Mouse (Mus musculus): ENCODE data around the gene Sgpp1. TPM values are rescaled to one million over a fixed set of nuclear protein-coding genes. Genes with fewer than 3 reads are reported as not detected.

Sgpp1 gene
- polyA plus RNA-seq, 1 experiment from 2014 or later = 11.5 TPM

GRCm38 (mm10) chr12:75765751-75766150, 30.2 kb upstream of the Sgpp1 start:
- Histone ChIP-seq H3K4me3 (ENCODE audit: low read depth, low read length) (no peak overlapping the region), H3K9me3 (ENCODE audit: control insufficient read depth, low read length) (no peaks in the 10 kb centered on the region), H3K9ac (ENCODE audit: low read length) (no peak overlapping the region), H3K27ac (replicated peaks; ENCODE audit: low read depth, low read length) (no peak overlapping the region), H3K36me3 (ENCODE audit: control insufficient read depth, insufficient read depth, low read length) (no peaks in the 10 kb centered on the region), H3K27me3 (ENCODE audit: control insufficient read depth, insufficient read depth, low read length) (no peaks in the 10 kb centered on the region), H3K4me2 (ENCODE audit: low read depth, severe bottlenecking) (no peak overlapping the region), H3K4me1 (ENCODE audit: control insufficient read depth, insufficient read depth, low read length) (peaks cover 8% of the 10 kb centered on the region; the same call in 1 of the 2 replicates)
- DNase-seq (ENCODE audit: low spot score) (no peak), ATAC-seq (ENCODE audit: insufficient number of reproducible peaks, low FRiP score, low TSS enrichment, low read depth) (no peak)
- WGBS = 74% methylated on average over 3 of the region's 3 CpGs

- no peaks in the 10 kb centered on the region for H3K36me3 ChIP-seq (ENCODE audit: control insufficient read depth, insufficient read depth, low read length)
- ATAC-seq (ENCODE audit: insufficient number of reproducible peaks, low FRiP score, low TSS enrichment, low read depth) = no peak
- WGBS = 91% methylated on average over 2 of the region's 2 CpGs
- H3K4me3 ChIP-seq (ENCODE audit: low read depth, low read length) = no peak overlapping the region
- H3K9me3 ChIP-seq (ENCODE audit: control insufficient read depth, low read length) = no peaks in the 10 kb centered on the region
- H3K4me1 ChIP-seq (ENCODE audit: control insufficient read depth, insufficient read depth, low read length) = no peaks in the 10 kb centered on the region
- DNase-seq (ENCODE audit: low spot score) = no peak
- H3K4me2 ChIP-seq (ENCODE audit: low read depth, severe bottlenecking) = no peak overlapping the region
- no peak overlapping the region for H3K9ac ChIP-seq (ENCODE audit: low read length)
- no peaks in the 10 kb centered on the region for H3K27me3 ChIP-seq (ENCODE audit: control insufficient read depth, insufficient read depth, low read length)
- no peak overlapping the region for H3K27ac ChIP-seq (replicated peaks; ENCODE audit: low read depth, low read length)
These were observed 20.9 kb upstream of the Sgpp1 start for GRCm38 (mm10) chr12:75756387-75756786.

- no peak overlapping the region for H3K9ac ChIP-seq (ENCODE audit: low read length)
- H3K4me3 ChIP-seq (ENCODE audit: low read depth, low read length) = no peak overlapping the region
- no peaks in the 10 kb centered on the region for H3K9me3 ChIP-seq (ENCODE audit: control insufficient read depth, low read length)
- H3K4me1 ChIP-seq (ENCODE audit: control insufficient read depth, insufficient read depth, low read length) = no peaks in the 10 kb centered on the region
- no peaks in the 10 kb centered on the region for H3K36me3 ChIP-seq (ENCODE audit: control insufficient read depth, insufficient read depth, low read length)
- H3K27ac ChIP-seq (replicated peaks; ENCODE audit: low read depth, low read length) = no peak overlapping the region
- WGBS = 88% methylated on average over 8 of the region's 8 CpGs
- H3K27me3 ChIP-seq (ENCODE audit: control insufficient read depth, insufficient read depth, low read length) = no peaks in the 10 kb centered on the region
- no peak overlapping the region for H3K4me2 ChIP-seq (ENCODE audit: low read depth, severe bottlenecking)
- ATAC-seq (ENCODE audit: insufficient number of reproducible peaks, low FRiP score, low TSS enrichment, low read depth) (no peak), DNase-seq (ENCODE audit: low spot score) (no peak)
These were observed 18.2 kb upstream of the Sgpp1 start for GRCm38 (mm10) chr12:75753730-75754129.

- 87% methylated on average over 3 of the region's 3 CpGs for WGBS
- Histone ChIP-seq H3K27me3 (ENCODE audit: control insufficient read depth, insufficient read depth, low read length) (no peaks in the 10 kb centered on the region), H3K9me3 (ENCODE audit: control insufficient read depth, low read length) (no peaks in the 10 kb centered on the region), H3K4me1 (ENCODE audit: control insufficient read depth, insufficient read depth, low read length) (no peaks in the 10 kb centered on the region), H3K9ac (ENCODE audit: low read length) (no peak overlapping the region), H3K4me3 (ENCODE audit: low read depth, low read length) (no peak overlapping the region), H3K36me3 (ENCODE audit: control insufficient read depth, insufficient read depth, low read length) (no peaks in the 10 kb centered on the region), H3K4me2 (ENCODE audit: low read depth, severe bottlenecking) (no peak overlapping the region), H3K27ac (replicated peaks; ENCODE audit: low read depth, low read length) (no peak overlapping the region)
- ATAC-seq (ENCODE audit: insufficient number of reproducible peaks, low FRiP score, low TSS enrichment, low read depth) (no peak), DNase-seq (ENCODE audit: low spot score) (no peak)
These were observed 16.5 kb upstream of the Sgpp1 start for GRCm38 (mm10) chr12:75752077-75752476.

- Histone ChIP-seq H3K4me1 (ENCODE audit: control insufficient read depth, insufficient read depth, low read length) (no peaks in the 10 kb centered on the region), H3K4me2 (ENCODE audit: low read depth, severe bottlenecking) (no peak overlapping the region), H3K9ac (ENCODE audit: low read length) (no peak overlapping the region), H3K27ac (replicated peaks; ENCODE audit: low read depth, low read length) (no peak overlapping the region), H3K9me3 (ENCODE audit: control insufficient read depth, low read length) (no peaks in the 10 kb centered on the region), H3K36me3 (ENCODE audit: control insufficient read depth, insufficient read depth, low read length) (no peaks in the 10 kb centered on the region), H3K4me3 (ENCODE audit: low read depth, low read length) (no peak overlapping the region), H3K27me3 (ENCODE audit: control insufficient read depth, insufficient read depth, low read length) (no peaks in the 10 kb centered on the region)
- DNase-seq (ENCODE audit: low spot score) = no peak
- WGBS = 82% methylated on average over 4 of the region's 4 CpGs
- no peak for ATAC-seq (ENCODE audit: insufficient number of reproducible peaks, low FRiP score, low TSS enrichment, low read depth)
These were observed 13.0 kb upstream of the Sgpp1 start for GRCm38 (mm10) chr12:75748574-75748973.

GRCm38 (mm10) chr12:75745697-75746290, 10.3 kb upstream of the Sgpp1 start:
- no peak for ATAC-seq (ENCODE audit: insufficient number of reproducible peaks, low FRiP score, low TSS enrichment, low read depth)
- Histone ChIP-seq H3K4me3 (ENCODE audit: low read depth, low read length) (no peak overlapping the region), H3K27ac (replicated peaks; ENCODE audit: low read depth, low read length) (no peak overlapping the region), H3K9ac (ENCODE audit: low read length) (no peak overlapping the region), H3K4me2 (ENCODE audit: low read depth, severe bottlenecking) (no peak overlapping the region), H3K27me3 (ENCODE audit: control insufficient read depth, insufficient read depth, low read length) (no peaks in the 10 kb centered on the region), H3K36me3 (ENCODE audit: control insufficient read depth, insufficient read depth, low read length) (no peaks in the 10 kb centered on the region), H3K9me3 (ENCODE audit: control insufficient read depth, low read length) (no peaks in the 10 kb centered on the region), H3K4me1 (ENCODE audit: control insufficient read depth, insufficient read depth, low read length) (no peaks in the 10 kb centered on the region)
- no peak for DNase-seq (ENCODE audit: low spot score)
- WGBS = 85% methylated on average over 14 of the region's 14 CpGs

GRCm38 (mm10) chr12:75742101-75742500, 6.6 kb upstream of the Sgpp1 start:
- no peak for ATAC-seq (ENCODE audit: insufficient number of reproducible peaks, low FRiP score, low TSS enrichment, low read depth)
- 91% methylated on average over 5 of the region's 5 CpGs for WGBS

GRCm38 (mm10) chr12:75741273-75741672, 5.7 kb upstream of the Sgpp1 start:
- no peaks in the 10 kb centered on the region for H3K9me3 ChIP-seq (ENCODE audit: control insufficient read depth, low read length)
- DNase-seq (ENCODE audit: low spot score) (no peak), ATAC-seq (ENCODE audit: insufficient number of reproducible peaks, low FRiP score, low TSS enrichment, low read depth) (no peak)
- H3K4me1 ChIP-seq (ENCODE audit: control insufficient read depth, insufficient read depth, low read length) = no peaks in the 10 kb centered on the region
- H3K36me3 ChIP-seq (ENCODE audit: control insufficient read depth, insufficient read depth, low read length) = no peaks in the 10 kb centered on the region
- 93% methylated on average over 2 of the region's 2 CpGs for WGBS
- no peak overlapping the region for H3K27ac ChIP-seq (replicated peaks; ENCODE audit: low read depth, low read length)
- H3K9ac ChIP-seq (ENCODE audit: low read length) = no peak overlapping the region
- H3K4me2 ChIP-seq (ENCODE audit: low read depth, severe bottlenecking) = no peak overlapping the region
- no peaks in the 10 kb centered on the region for H3K27me3 ChIP-seq (ENCODE audit: control insufficient read depth, insufficient read depth, low read length)
- H3K4me3 ChIP-seq (ENCODE audit: low read depth, low read length) = no peak overlapping the region

More at GRCm38 (mm10) chr12:75742101-75742500, 6.6 kb upstream of the Sgpp1 start:
- Histone ChIP-seq H3K27ac (replicated peaks; ENCODE audit: low read depth, low read length) (no peak overlapping the region), H3K4me3 (ENCODE audit: low read depth, low read length) (no peak overlapping the region), H3K36me3 (ENCODE audit: control insufficient read depth, insufficient read depth, low read length) (no peaks in the 10 kb centered on the region), H3K27me3 (ENCODE audit: control insufficient read depth, insufficient read depth, low read length) (no peaks in the 10 kb centered on the region), H3K9me3 (ENCODE audit: control insufficient read depth, low read length) (no peaks in the 10 kb centered on the region), H3K9ac (ENCODE audit: low read length) (no peak overlapping the region), H3K4me1 (ENCODE audit: control insufficient read depth, insufficient read depth, low read length) (no peaks in the 10 kb centered on the region), H3K4me2 (ENCODE audit: low read depth, severe bottlenecking) (no peak overlapping the region)
- no peak for DNase-seq (ENCODE audit: low spot score)

- H3K27me3 ChIP-seq (ENCODE audit: control insufficient read depth, insufficient read depth, low read length) = no peaks in the 10 kb centered on the region
- no peak overlapping the region for H3K4me3 ChIP-seq (ENCODE audit: low read depth, low read length)
- no peak overlapping the region for H3K27ac ChIP-seq (replicated peaks; ENCODE audit: low read depth, low read length)
- H3K4me1 ChIP-seq (ENCODE audit: control insufficient read depth, insufficient read depth, low read length) = 0 out of 2 replicates have a peak, but pooled peaks cover 4% of the 10 kb centered on the region
- H3K9ac ChIP-seq (ENCODE audit: low read length) = no peak overlapping the region
- H3K4me2 ChIP-seq (ENCODE audit: low read depth, severe bottlenecking) = no peak overlapping the region
- 79% methylated on average over 1 of the region's 1 CpGs for WGBS
- no peaks in the 10 kb centered on the region for H3K9me3 ChIP-seq (ENCODE audit: control insufficient read depth, low read length)
- H3K36me3 ChIP-seq (ENCODE audit: control insufficient read depth, insufficient read depth, low read length) = no peaks in the 10 kb centered on the region
- DNase-seq (ENCODE audit: low spot score) = no peak
- ATAC-seq (ENCODE audit: insufficient number of reproducible peaks, low FRiP score, low TSS enrichment, low read depth) = no peak
These were observed 4.9 kb upstream of the Sgpp1 start for GRCm38 (mm10) chr12:75740451-75740850.
